Mouse (Mus musculus) liver, embryonic 14.5 days (tissue): Measurements from ENCODE around the gene Stk32b. TPM values are rescaled to one million over a fixed set of nuclear protein-coding genes. Genes with fewer than 3 reads are reported as not detected.

Source experiments
- ATAC-seq: fragments of 200-750 bp; cut with Nextera tagmentation; 2 replicates; pipeline ENCODE4 v1.8.0; 2017; ENCODE audit warnings: moderate number of reproducible peaks, mild to moderate bottlenecking, moderate library complexity; ENCODE audit not compliant: insufficient read depth
- DNase-seq, 3 experiments: peaks; one replicate each; pipeline ENCODE4 v3.0.0-alpha.2; 2012 to 2013; ENCODE audit warnings: low read depth in 3 of 3, low spot score in 3 of 3
- H3K27ac ChIP-seq: fragments of 300-500 bp; sonication (generic); 2 replicates; pipeline ENCODE4 v1.5.1; 2014; ENCODE audit warnings: moderate library complexity, mild to moderate bottlenecking, control low read depth, inconsistent platforms
- H3K27me3 ChIP-seq: fragments of 300-500 bp; sonication (generic); 2 replicates; pipeline ENCODE4 v1.6.1; 2014; ENCODE audit warnings: mild to moderate bottlenecking, low read length, moderate library complexity; ENCODE audit not compliant: control insufficient read depth, insufficient read depth
- H3K36me3 ChIP-seq: fragments of 300-500 bp; sonication (generic); replicated peaks from 2 replicates; pipeline ENCODE4 v1.6.1; 2014; ENCODE audit warnings: low read depth; ENCODE audit not compliant: control insufficient read depth, insufficient read depth
- H3K4me1 ChIP-seq, 2 experiments: fragments of 200-500 bp in 1 of 2; fragments of 300-500 bp in 1 of 2; sonication (generic) in 1 of 2; replicated peaks; 2 replicates each; pipeline ENCODE4 v1.6.1; 2012 to 2014; ENCODE audit warnings: antibody characterized with exemption in 1 of 2, inconsistent platforms in 1 of 2, low read length in 1 of 2; ENCODE audit not compliant: control insufficient read depth in 2 of 2, insufficient read depth in 2 of 2
- H3K4me2 ChIP-seq: fragments of 300-500 bp; sonication (generic); 2 replicates; pipeline ENCODE4 v1.6.1; 2014; ENCODE audit warnings: low read depth, mild to moderate bottlenecking, control low read depth, moderate library complexity
- H3K4me3 ChIP-seq, 2 experiments: fragments of 200-500 bp in 1 of 2; fragments of 300-500 bp in 1 of 2; sonication (generic) in 1 of 2; 2 replicates each; pipeline ENCODE4 v1.5.1; 2012 to 2014; ENCODE audit warnings: low read depth in 2 of 2, low read length in 2 of 2, mild to moderate bottlenecking in 2 of 2, control low read depth in 1 of 2, inconsistent platforms in 1 of 2, moderate library complexity in 1 of 2; ENCODE audit not compliant: insufficient read depth in 1 of 2
- H3K9ac ChIP-seq: fragments of 300-500 bp; sonication (generic); replicated peaks from 2 replicates; pipeline ENCODE4 v1.6.1; 2014; ENCODE audit warnings: mild to moderate bottlenecking, control low read depth, moderate library complexity
- H3K9me3 ChIP-seq: fragments of 300-500 bp; sonication (generic); 2 replicates; pipeline ENCODE4 v1.6.1; 2016; ENCODE audit warnings: low read length, mixed read lengths; ENCODE audit not compliant: control insufficient read depth
- CTCF ChIP-seq: IDR thresholded peaks from 2 replicates; pipeline ENCODE4 v1.5.1; 2016; ENCODE audit warnings: antibody characterized with exemption, low read depth, control low read depth
- EP300 ChIP-seq: IDR thresholded peaks from 2 replicates; pipeline ENCODE4 v1.6.1; 2016; ENCODE audit warnings: antibody characterized with exemption, low read depth
- WGBS: fragments of 180-500 bp; shearing (Covaris S2); extraction: QIAGEN DNeasy Blood & Tissue Kit; methylation state at CpG from one replicate; pipeline ENCODE4 v1.1.7; 2014; ENCODE audit not compliant: insufficient replicate concordance; 5-methylcytosine and 5-hydroxymethylcytosine counted together
- polyA plus RNA-seq, 2 experiments: library from polyadenylated mRNA; depleted of rRNA in 1 of 2; stranded (reverse) in 1 of 2; unstranded in 1 of 2; fragments of >200 nt; fragmentation: Nextera tagmentation in 1 of 2; extraction: Ambion mirVana in 1 of 2; gene quantifications; 2 replicates each; pipeline versions ENCODE4 v1.2.1 to v1.2.3; 2012 to 2014

Stk32b gene
- polyA plus RNA-seq, 2 experiments: 0.70 TPM

DNA sequence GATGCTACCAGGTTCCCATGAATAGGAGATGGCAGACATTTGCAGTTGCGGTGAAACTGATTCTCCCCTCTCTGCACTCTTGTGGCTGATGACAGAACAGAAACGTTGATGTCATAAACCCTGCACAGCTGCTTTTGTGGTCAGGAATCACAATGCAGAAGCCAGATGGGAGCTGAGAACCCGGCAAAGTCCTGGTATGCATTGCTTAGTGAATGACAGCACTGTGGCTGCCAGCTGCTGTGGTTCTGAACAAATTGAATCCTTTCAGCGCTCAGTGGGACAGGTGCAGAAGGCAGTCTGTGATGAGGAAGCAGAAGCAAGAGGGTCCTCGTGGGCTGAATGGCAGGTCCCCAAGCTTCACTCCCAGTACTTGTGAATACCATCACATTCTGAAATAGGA is 247.9 kb downstream of the Stk32b start:
- WGBS: 47% methylated on average over 5 of the region's 5 CpGs
- no peaks in the 10 kb centered on the region for H3K27me3 ChIP-seq

DNA sequence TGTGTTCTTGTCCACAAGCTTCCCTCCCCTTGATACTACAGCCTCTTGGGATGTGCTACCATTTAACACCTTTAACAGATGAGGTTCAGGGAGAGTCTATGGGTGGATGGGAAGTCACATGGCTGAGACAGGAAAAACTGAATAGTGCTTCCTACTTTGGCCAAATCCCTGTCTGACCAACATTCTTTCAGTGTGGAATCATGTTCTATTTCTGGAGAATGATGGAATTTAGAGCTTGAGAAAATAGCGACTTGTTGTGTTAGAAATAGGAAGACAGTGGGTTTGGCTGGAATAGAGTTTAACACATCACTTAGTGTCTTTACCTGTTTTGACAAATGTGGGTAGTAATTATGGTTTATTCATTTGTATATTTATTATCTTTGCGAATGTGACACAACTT is 249.3 kb downstream of the Stk32b start:
- H3K4me1 ChIP-seq: peaks cover 0 to 2% of the 10 kb centered on the region in 2 experiments; a peak in 1 of 4 replicates
- no peak overlapping the region for H3K9ac ChIP-seq
- no peak overlapping the region for H3K27ac ChIP-seq
- 42% methylated on average over 2 of the region's 2 CpGs for WGBS
- H3K4me3 ChIP-seq: no peak overlapping the region
- H3K4me2 ChIP-seq: no peak overlapping the region
- no peaks in the 10 kb centered on the region for H3K36me3 ChIP-seq
- TF ChIP-seq EP300 (no peak), CTCF (no peak)
- DNase-seq (no peak), ATAC-seq (no peak)
- H3K27me3 ChIP-seq: no peaks in the 10 kb centered on the region
- H3K9me3 ChIP-seq: no peaks in the 10 kb centered on the region

More for the DNA sequence above, 247.9 kb downstream of the Stk32b start:
- Histone ChIP-seq H3K4me2 (no peak overlapping the region), H3K9ac (no peak overlapping the region), H3K36me3 (no peaks in the 10 kb centered on the region), H3K4me1 (peaks cover 0 to 2% of the 10 kb centered on the region in 2 experiments; a peak in 1 of 4 replicates), H3K4me3 (no peak overlapping the region), H3K9me3 (no peaks in the 10 kb centered on the region), H3K27ac (no peak overlapping the region)
- TF ChIP-seq CTCF (no peak), EP300 (no peak)
- no peak for DNase-seq
- ATAC-seq: no peak

DNA sequence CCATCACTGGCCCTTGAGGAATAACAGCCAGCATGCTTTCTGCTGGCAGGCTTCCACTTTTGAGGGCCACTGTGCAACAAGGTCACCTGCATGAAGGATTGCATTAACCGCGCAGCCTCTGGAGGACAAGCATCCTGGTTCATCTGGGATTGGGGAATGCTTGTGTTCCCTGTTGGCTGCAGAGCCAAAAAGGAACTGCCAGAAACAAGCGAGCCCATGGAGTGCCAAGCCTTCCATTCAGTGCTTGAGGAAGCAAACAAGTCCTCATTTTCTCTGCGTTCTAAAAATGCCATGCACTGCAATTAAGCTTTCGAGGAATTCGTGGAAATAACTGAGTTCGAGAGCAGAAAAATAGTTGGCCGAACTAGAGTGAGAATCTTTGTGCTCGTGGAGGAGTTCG is 251.5 kb downstream of the Stk32b start:
- no peaks in the 10 kb centered on the region for H3K27me3 ChIP-seq
- H3K36me3 ChIP-seq: no peaks in the 10 kb centered on the region
- ATAC-seq (no peak), DNase-seq (no peak)
- H3K9me3 ChIP-seq: no peaks in the 10 kb centered on the region
- no peak overlapping the region for H3K9ac ChIP-seq
- no peak overlapping the region for H3K4me2 ChIP-seq
- no peak overlapping the region for H3K27ac ChIP-seq
- no peak for TF ChIP-seq CTCF
- TF ChIP-seq EP300: no peak
- no peaks in the 10 kb centered on the region for H3K4me1 ChIP-seq
- no peak overlapping the region for H3K4me3 ChIP-seq
- WGBS: 69% methylated on average over 10 of the region's 10 CpGs

DNA sequence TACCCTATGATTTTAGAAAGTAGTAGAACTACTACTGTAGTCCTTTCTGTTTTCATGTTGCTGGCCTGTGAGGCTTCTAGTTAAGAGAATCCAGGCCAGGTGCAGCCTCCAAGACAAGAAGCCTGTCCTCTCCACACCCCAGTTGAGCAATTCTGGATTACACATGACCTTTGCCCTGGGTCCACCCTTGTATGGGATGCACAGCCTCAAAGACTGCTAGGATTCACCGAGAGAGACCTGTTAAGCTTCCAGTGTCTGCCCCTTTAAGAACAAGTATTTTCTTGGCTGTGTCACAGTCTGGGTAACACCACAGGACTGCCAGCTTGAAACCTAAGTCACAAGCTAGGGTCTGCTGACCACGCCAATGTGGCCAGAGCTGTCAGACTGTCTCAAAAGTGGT is 258.7 kb downstream of the Stk32b start:
- Histone ChIP-seq H3K36me3 (no peaks in the 10 kb centered on the region), H3K4me2 (no peak overlapping the region), H3K27me3 (no peaks in the 10 kb centered on the region), H3K4me3 (no peak overlapping the region), H3K27ac (peak overlapping the region; percentile 90), H3K4me1 (peaks cover 13 to 25% of the 10 kb centered on the region in 2 experiments), H3K9me3 (no peaks in the 10 kb centered on the region), H3K9ac (no peak overlapping the region)
- no peak for DNase-seq
- WGBS: 49% methylated on average over 2 of the region's 2 CpGs
- ATAC-seq: no peak
- TF ChIP-seq CTCF: no peak
- no peak for TF ChIP-seq EP300

DNA sequence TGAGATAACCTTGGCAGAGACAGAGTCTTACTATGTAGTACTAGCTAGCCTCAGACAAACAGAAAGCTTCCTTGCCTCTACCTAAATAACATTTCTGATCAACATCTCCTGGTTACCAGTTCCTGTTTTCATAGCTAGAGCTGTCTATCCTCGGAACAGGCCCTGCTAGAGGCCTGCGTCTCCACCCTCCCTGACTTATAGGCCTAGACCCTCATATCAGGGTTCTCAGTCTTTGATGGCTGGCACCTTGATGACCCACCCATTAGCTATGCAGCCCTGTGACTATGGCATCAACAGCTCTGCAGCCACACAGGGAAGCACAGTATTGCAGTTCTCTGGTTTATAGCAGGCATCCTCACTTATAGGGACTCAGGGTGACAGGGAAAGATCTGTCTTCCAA is 259.1 kb downstream of the Stk32b start:
- Histone ChIP-seq H3K36me3 (no peaks in the 10 kb centered on the region), H3K4me2 (peak overlapping the region; percentile 60), H3K4me1 (peaks cover 13 to 25% of the 10 kb centered on the region in 2 experiments), H3K9me3 (no peaks in the 10 kb centered on the region), H3K4me3 (no peak overlapping the region), H3K27me3 (no peaks in the 10 kb centered on the region), H3K9ac (no peak overlapping the region), H3K27ac (peak overlapping the region; percentile 90)
- 26% methylated on average over 2 of the region's 2 CpGs for WGBS
- ATAC-seq (peak; percentile 73), DNase-seq (peak; percentile 28 to 37 (median 35))
- no peak for TF ChIP-seq EP300
- no peak for TF ChIP-seq CTCF
